Mouse (Mus musculus) skeletal muscle tissue, adult 2 months (tissue): Measurements from ENCODE around the gene Btbd17.

ENCODE experiments used
- DNase-seq: peaks from one replicate; pipeline ENCODE4 v3.0.0-alpha.2; 2012; ENCODE audit warnings: low read depth, low spot score

Btbd17 gene

DNA sequence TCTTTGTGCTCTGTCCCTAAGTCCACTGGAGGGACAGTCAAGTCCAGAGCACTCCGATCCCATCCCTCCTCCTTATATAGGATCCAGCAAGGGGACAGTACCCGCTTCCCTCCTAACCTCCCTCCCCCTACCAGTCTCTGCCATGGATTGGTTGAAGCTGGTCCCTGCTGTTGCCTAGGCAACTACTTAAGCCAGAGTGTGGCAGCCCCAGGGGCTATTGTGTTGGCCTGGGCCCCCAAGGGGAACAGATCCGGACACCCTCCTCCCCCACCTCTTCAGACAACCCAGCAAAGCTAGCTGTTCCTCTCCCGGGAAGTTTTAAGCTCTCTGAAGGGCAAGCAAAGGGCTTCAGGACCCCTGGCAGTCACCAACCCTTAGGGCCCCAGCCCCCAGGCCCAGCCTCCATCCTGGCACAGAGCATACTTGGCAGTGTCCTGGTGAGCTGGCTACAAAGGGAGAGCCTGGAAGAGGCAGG, at the start of gene Btbd17:
TSS of gene Btbd17 (minus strand) at position 98 of the 475 bp plus-strand sequence.
- DNase-seq, result no peak

DNA sequence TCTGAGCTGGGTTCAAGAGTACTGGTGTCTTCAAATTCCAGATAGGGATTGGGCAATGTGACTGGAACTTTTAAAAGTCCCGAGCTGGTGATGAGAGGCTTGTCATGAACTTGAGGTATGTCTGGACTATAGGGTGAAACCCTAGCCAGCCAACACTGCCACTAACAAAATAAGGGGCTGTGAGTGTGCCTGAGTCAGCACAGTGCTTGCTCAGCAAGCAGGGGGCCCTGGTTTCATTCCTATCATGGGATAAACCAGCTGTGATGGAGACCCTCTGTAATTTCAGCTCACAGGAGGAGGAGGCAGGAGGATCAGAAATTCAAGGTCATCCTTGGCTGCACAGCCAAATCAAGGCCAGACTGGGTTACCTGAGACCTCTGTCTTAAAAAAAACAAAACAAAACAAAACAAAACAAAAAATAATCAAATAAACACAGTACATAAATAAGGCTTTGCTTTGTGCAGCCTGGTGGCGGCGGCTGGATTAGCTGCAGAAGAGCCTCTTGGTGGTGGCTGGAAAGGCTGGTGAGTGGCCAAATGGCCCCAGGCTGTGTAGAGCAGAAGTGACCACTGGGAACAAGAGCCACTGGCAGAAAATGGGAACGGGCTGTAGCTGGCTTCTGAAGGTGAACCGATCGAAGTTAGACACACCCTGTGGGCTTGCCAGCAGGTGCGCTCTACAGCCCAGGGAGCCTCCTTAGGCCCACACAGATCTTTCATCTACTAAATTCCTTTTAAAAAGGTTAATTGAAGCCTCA, 48.9 kb upstream of the Btbd17 start:
- DNase-seq, result no peak

DNA sequence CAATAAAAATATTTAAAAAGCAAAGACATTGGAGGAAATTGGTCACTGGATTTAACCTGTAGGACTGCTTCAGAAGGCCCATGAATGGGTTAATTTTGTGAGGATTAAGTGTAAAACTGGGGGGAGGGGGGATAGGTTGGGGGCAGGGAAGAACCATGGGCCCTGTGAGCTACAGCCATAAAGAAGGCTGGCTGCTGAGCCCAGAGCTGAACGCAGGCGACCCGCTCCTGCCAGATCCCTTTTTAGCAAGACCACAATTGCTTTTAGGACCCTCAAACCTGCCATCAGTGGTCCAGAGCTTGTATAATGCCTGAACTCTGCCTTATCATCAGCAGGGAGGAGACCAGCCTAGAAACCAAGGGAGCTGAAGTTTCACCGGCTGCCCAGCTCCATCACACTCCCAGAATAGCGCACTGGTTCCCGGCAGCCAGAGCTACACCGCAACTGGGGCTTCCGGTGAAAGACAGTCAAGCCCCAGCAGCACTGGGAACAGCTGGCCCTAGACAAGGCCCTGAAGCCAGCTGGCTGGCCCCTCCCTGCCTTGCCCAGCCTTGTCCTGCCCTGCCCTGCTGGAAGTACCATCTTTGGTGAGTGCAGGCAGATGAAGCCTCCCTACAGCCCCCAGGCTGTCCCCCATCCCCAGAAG, 48.2 kb upstream of the Btbd17 start:
- peak; percentile 92 for DNase-seq

DNA sequence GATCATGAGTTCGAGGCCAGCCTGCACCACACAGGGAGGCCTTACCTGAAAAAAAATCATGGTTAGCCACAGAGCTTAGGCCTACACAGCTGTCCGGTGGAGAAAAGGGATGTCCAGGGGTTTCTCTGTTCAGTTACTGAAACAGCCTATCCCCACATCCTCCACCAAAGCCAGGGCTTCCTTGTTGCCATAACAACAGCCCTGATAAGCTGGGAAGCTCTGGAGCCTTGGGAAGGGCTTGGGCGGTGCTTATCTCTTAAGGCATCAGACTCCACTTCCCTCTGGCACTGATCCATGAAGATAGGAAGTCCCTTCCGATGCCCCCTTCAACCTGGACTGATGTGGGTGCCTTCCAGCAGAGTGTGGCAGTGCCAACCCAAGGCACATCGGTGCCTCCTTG, 37.4 kb upstream of the Btbd17 start:
- no peak for DNase-seq

DNA sequence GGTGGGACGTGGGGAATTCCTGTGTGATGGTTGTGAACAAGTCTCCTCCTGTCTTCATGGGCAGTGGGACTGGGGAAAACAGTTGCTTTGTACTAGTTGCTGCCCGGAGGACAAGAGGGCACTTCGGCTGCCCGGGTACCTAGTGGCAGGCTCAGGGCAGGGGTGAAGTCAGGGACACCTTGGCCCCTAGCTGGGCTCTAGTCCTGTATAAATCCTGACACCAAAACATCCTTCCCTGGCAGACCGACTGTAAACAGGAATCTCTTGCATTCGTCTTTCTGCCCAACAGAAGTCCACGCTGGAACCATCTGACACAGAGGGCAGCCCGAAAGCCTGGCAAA, 34.7 kb upstream of the Btbd17 start:
- peak; percentile 60 for DNase-seq

DNA sequence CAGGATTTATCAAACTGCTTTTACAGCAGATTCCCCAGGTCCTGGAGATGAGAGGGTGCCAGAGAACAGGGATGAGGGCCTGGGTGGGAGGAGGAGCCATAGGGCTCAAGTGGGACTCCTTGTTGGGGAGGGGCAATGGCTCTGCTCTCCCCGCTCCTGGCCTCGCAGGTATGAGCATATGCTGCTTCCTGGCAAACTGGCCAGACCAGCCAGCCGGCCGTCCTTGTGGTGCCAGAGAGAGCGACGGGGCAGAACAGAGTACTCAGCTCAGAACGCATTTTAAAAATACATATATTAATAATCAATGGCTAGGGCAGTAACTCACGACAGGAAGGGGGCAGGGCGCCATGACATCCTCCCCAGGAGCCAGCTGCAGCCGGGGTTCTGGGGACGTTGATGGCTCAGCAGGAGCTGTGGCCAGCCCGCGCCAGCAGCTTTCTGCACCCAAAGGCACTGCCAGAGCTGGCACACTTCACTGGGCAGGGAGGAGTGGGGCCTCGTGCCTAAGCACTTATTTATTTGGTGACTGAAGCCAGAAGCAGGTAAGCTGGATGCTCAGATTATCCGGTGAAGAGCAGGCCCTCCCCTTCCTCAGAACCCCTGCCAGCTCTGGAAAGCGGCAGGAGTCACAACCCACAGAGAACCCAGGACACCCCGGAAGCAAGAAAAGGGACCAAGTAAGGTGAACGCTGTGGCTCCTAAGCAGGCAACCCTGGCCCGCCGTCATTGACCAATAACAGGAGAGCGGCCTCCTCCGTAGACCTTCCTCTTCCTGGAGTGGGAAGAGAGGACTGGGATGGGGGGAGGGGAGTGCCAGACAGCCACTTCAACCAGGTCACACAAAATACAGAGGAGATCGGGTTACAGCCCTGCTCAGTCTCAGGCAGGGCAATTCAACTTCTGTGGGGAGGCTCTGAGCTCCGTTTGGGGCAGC, 34.0 kb upstream of the Btbd17 start:
- peak; percentile 89 for DNase-seq

DNA sequence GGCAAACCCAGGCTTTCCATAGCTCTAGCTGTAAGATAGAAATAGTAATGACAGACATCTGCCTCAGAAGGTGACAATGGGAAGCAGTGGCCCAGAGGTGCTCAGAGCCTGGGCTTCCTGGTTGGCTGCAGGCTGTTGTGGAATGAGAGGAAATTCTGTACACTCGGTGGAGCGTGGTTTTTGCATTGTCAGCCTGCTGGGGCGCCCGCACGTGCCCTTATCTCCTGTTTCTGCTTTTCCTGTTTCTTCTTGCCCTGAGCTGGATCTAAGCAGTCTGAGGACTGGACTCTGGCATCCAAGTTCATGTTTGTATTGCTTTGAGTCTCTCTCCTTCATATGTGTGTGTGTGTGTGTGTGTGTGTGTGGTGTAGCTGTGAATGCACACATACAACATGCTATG, 30.9 kb upstream of the Btbd17 start:
- DNase-seq, result no peak

DNA sequence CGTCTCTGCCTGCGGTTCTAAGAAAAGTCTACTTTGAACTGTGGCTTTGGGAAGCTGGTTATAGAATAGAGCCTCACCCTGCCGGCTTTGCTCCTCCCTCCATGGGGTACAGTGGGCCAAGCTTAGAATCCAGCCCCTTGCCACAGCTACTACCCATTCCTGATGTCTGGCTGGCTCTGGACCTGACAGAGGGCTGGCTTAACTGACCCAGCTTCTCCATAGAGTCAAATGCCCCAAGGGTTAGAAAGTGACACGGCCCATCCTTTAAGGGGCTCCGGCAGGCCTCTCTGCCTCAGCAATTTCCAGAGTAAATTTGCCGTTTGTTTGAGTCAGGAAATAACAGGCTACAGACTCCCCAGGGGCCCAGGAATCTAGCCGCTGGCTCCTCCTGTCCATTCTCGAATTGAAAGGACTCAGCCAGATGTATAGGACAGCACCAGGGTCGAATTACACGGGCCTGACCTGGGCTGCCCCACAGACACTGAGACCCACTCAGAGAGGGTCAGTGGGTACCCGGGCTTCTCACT, 27.5 kb upstream of the Btbd17 start:
- DNase-seq, result no peak

DNA sequence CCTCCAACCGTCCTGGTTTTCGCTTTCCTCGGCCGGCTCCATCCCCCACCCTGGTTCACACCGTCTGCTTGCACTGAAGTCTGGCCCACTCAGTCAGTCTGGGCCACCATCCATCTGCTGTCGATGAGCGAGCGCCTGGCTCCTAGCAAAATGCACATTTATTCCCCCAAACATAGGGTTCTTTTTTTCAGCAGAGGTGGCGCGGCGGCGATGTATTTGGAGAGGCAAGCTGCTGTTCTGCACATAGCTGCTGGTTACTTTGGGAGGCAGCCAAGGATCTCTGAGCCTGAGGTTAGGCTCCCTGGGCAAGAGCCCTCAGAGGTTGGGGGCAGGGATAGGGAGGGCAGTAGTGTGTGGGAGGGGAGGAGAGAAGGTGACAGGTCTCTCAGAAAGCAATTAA, 27.0 kb upstream of the Btbd17 start:
- peak; percentile 75 for DNase-seq

DNA sequence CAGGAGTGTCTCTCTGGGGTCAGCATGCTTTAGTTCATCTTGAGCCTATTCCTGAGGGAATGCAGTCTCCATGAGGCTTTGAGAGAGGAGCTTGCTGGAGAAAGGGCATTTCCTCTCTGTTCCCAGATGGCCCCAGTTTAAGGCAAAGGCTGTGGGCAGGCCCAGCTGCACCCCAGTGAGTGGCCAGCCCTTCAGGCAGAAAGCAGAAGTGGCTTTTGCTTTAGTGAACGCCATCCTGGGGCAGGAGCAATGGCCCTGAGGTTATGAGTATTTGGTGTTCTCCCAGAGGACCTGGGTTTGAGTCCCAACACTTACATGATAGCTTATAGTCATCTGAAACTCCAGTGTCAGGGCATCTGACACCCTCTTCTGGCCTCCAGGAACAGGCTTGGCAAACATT, 25.6 kb upstream of the Btbd17 start:
- DNase-seq, result no peak

DNA sequence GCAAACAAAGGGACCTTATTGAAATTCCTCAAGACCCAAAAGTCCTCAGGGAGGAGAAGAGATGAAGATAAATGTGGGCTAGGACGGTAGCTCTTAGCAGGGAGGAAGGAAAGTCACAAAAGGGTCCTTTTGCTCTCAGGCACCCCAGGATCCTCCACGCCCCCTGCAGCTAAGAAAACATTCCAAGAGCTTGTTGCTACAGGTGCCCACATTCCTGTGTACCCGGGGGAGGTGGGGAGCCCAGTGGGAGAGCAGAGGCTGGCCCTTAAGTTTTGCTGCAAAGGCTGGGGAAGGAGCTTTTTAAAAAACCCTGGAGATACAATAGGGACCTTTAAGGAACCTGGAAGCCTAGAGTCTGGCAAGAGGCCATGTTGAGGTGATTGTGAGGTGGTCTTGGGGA, 24.7 kb upstream of the Btbd17 start:
- no peak for DNase-seq

DNA sequence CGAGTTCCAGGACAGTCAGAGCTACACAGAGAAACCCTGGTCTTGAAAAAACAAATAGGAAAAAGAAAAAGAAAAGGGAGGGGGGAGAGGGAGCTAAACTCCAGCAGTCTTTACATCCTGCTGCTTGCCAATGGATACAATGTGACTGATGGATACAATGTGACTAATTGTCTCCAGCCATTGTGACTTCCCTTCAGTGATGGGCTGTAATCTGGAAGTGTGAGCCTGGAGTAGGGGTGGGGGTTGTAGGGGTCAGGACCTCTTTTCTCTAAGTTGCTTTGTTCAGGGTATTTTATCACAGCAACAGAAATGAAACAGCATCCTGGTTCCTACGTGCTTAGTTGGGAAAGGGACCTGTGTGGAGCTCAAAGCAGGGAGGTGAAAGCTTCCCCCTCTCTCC, 23.4 kb upstream of the Btbd17 start:
- no peak for DNase-seq

DNA sequence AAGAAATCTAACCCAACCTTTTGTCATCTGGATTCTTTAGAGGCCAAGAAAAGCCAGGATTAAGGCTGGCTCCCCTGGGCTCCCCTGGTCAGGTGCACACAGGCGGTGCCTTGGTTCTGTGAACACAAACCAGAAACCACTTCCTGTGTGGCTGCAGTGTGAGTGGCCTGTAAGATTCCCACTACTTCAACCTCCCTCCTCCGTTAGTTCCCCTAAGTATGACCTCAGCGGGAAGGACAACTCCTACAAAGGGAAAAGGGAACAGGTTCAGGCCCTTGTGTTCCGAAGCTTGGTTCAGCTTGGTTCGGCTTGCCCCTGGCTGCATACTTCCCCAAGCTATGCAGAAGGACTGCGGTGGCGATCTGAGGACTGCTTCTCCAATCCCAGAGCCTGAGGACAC, 22.4 kb upstream of the Btbd17 start:
- no peak for DNase-seq

DNA sequence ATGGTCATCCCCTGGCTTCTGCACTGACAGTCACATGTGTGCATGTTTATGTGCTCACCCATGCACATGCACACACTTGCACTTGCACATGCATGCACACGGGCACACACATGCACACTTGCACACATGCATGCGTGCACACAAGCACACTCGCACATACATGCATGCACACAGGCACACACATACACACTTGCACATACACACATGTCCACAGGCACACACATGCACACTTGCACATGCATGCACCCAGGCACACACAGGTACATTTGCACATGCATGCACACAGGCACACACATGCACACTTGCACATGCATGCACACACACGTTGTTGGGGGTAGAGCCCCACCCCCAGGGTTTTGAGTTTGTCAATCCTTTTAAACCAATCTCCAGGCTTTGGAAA, 21.2 kb upstream of the Btbd17 start:
- no peak for DNase-seq

DNA sequence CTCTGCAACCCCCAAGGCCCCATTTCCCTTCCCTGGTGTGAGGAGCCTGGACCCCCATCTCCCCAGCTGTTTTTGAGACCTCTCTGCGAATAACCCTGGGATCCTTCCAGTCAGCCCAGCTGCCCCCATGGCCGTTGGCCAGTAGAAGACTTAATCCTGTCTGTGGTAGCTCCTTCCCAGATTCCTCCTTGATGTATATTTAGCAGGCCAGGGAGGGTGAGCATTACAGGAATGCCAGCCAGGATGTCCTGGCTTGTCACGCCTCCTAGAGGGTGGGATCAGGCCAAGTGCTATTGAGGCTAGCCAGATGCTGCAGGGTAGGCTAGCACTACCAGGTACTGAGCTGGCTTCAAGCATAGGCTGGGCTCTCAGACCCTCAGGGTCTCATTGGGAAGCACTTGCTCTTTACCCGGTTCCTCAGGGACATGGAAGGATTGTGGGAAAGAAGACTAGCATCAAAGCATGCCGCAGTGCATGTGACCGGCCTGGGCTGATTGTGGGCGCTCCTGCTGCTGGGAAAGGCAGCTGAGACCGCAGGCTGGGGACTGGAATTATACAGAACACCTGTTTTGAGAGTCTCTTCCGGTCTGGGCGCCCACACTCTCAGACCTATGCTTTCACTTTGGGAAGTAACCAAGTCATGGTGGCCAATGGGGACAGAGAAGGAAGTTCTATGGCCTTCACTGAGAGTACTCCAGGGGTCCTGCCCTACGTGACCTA, 19.3 kb upstream of the Btbd17 start:
- DNase-seq, result peak; percentile 58

DNA sequence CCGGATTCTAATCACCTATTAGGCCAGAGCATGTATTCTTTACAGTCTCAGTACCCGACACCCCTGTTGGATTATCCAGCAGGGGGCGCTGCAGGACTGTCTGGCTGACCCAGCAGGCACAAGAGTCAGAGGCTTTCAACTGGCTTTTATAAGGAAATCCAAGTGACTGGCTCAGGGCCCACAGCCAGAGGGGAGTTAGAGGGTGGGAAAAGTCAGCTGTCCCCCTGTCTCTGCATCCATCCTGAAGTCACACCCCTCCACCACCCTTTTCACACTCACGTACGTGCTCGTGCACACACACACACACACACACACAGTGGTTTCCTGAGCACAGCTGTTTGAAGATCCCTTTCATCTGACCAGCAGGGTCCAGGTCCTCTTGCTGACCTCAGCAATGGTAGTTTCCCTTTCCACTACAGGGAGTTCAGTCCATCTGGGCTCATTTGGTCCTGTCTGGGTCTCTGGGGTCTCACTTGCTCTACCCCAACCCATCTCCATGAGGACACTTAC, 17.0 kb upstream of the Btbd17 start:
- peak; percentile 76 for DNase-seq

DNA sequence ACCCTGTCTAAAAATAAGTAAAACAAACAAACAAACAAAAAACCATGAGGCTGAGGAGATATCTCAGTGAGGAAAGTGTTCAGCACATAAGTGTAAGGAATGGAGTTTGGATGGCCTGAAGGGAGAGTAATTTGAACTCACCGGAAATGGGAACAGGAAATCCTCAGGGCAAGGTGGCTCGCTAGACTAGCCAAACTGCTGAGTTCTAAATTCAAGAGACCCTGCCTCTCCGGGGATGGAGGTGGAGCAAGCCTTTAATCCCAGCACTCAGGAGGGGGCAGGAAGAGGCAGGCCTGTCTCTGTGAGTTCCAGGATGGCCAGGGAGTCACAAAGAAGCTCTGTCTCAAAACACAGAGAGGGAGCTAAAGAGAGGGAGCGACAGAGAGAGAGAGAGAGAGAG, 14.6 kb upstream of the Btbd17 start:
- no peak for DNase-seq

DNA sequence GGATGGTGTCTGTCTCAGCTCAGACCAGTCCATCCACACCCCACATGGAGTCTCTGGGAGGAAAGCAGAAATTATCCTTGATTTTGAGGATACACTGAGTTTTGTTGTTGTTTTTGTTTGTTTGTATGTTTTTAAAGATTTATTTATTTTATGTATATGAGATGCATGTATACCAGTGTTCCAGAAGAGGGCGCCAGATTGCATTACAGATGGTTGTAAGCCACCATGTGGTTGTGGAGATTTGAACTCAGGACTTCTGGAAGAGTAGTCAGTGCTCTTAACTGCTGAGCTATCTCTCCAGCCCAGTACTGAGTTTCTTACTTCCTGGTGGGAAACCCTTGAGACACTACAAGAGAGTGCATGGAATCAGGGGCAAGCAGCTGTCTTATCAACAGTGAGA, 13.6 kb upstream of the Btbd17 start:
- no peak for DNase-seq

DNA sequence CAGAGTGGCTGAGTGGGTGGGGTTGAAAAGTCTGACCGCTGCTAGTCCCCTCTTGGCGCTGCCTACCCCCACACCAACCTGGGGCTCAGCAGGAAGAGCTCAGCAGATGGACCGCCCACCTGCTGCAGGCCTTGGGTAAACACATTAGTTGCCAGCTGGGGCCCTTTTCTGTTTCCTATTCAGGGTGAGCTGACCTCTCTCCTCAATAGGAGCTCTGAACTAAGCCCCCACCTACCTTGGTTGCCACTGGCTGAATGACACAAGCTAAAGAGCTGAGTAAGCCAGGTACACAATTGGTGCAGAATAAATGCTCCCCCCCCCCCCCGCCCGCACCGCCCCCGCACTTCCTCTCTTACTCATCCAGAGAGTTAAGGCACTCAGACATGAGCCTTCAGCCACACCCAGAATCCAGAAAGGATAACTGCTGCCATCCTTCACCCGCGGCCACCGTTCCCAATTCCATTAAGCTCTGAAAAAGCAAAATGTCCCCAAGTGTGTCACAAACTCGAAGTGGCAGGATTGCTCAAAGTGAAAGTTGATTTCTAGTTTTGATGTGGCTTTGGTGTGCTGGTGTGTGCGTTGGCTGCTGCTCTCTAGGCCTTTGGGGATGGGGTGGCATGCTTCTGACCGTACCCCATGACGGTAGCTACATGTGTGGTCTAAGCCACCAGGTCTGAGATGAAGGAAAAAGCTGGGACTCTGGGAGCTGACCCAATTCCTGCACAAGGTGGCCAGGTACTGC, 12.1 kb upstream of the Btbd17 start:
- no peak for DNase-seq

DNA sequence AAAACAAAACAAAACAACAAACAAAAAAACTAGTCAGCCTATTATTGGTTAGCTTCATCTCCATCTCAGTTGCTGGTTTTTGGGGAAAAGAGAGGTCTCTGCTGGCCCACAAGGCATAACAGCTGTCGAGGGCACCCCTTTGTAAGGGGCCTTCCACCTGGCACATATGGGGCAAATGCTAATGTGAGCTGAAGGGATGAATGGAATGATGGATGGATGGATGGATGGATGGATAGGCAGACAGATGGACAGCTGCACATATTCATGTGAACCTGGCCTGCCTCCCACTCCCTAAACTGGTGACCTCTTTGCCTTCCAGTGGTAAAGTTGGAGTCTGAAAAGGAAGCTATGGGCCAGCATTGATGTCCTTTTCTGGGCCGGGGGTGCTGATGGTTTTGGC, 11.3 kb upstream of the Btbd17 start:
- DNase-seq, result no peak

DNA sequence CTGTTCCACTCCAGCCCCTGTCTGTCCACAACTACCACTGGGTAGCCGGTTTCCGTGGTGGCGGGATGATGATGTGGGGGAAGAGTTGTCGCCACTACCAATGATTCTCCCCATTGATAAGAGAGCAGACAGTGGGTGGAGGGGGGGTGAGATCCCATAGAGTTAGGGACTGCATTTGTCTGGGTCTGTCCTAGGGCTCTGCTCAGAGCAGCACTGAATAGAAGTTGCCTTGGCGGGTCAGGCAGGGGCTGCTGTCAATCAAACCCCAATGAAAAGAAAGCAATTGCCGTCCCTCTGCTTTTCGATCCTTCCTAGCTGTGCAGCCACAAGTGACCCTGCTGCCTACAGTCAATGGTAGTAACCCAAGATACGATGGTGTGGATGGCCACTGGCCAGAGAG, 8.2 kb upstream of the Btbd17 start:
- no peak for DNase-seq
